Mouse (Mus musculus) intestine, embryonic 14.5 days (tissue): ENCODE data around the gene Hscb. TPM values are rescaled to one million over a fixed set of nuclear protein-coding genes. Genes with fewer than 3 reads are reported as not detected.
"Not testable (repeated sequence)": the region's sequence is repeated elsewhere in the genome, so short reads cannot be mapped to it uniquely, and the experiment has no call there.

Experiments
- ATAC-seq: fragments of 200-750 bp; cut with Nextera tagmentation; replicated peaks from 2 replicates; pipeline ENCODE4 v1.8.0; 2017; ENCODE audit warnings: low read depth, moderate number of reproducible peaks, moderate TSS enrichment, moderate library complexity; ENCODE audit not compliant: low FRiP score, low TSS enrichment
- DNase-seq: peaks from one replicate; pipeline ENCODE4 v3.0.0-alpha.2; 2018; ENCODE audit warnings: low spot score
- H3K27ac ChIP-seq: fragments of 300-500 bp; sonication (generic); 2 replicates; pipeline ENCODE4 v1.5.1; 2014; ENCODE audit warnings: low read depth, mild to moderate bottlenecking, control low read depth
- H3K27me3 ChIP-seq: fragments of 300-500 bp; sonication (generic); replicated peaks from 2 replicates; pipeline ENCODE4 v1.6.1; 2014; ENCODE audit warnings: low read length, control low read depth; ENCODE audit not compliant: control insufficient read depth, insufficient read depth
- H3K36me3 ChIP-seq: fragments of 300-500 bp; sonication (generic); 2 replicates; pipeline ENCODE4 v1.6.1; 2014; ENCODE audit warnings: low read length, control low read depth; ENCODE audit not compliant: control insufficient read depth, insufficient read depth
- H3K4me1 ChIP-seq: fragments of 300-500 bp; sonication (generic); replicated peaks from 2 replicates; pipeline ENCODE4 v1.6.1; 2014; ENCODE audit warnings: low read length, control low read depth, mixed read lengths; ENCODE audit not compliant: control insufficient read depth, insufficient read depth
- H3K4me2 ChIP-seq: fragments of 300-500 bp; sonication (generic); 2 replicates; pipeline ENCODE4 v1.6.1; 2014; ENCODE audit warnings: low read length
- H3K4me3 ChIP-seq: fragments of 300-500 bp; sonication (generic); 2 replicates; pipeline ENCODE4 v1.5.1; 2014; ENCODE audit warnings: low read depth, low read length, control low read depth, mixed read lengths
- H3K9ac ChIP-seq: fragments of 300-500 bp; sonication (generic); 2 replicates; pipeline ENCODE4 v1.6.1; 2014; ENCODE audit warnings: mild to moderate bottlenecking, low read length
- H3K9me3 ChIP-seq: fragments of 300-500 bp; sonication (generic); 2 replicates; pipeline ENCODE4 v1.6.1; 2016; ENCODE audit warnings: low read length, control low read depth; ENCODE audit not compliant: control insufficient read depth
- WGBS: fragments of 180-500 bp; shearing (Covaris S2); extraction: QIAGEN DNeasy Blood & Tissue Kit; methylation state at CpG from one replicate; pipeline ENCODE4 v1.1.7; 2014; 5-methylcytosine and 5-hydroxymethylcytosine counted together
- polyA plus RNA-seq: library from polyadenylated mRNA; unstranded; fragments of >200 nt; fragmentation: Nextera tagmentation; extraction: Ambion mirVana; gene quantifications from 2 replicates; pipeline ENCODE4 v1.2.1, GENCODE M21; 2014

Hscb gene
- polyA plus RNA-seq, 1 experiment from 2014 or later, result 29.3 TPM

DNA sequence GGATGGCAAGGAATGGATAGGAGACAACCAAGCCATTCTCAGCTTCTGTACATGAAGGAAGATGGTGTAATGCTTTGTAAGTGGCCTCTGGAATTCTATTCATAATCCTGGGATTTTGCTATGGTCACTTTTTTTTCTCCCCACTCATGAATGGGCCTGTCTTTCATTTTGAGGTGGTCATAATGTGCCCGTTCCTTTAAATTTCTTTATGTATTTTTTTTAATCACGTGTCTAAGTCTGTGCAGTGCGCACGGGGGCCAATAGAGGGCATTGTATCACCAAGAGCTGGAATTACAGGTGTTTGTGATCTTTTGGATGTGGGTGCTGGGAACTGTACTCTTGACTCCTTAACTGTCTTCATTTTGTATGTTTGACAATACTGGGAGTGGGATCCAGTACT, 888 bp upstream of the Hscb start:
- peaks cover 11% of the 10 kb centered on the region for H3K4me1 ChIP-seq
- no peaks in the 10 kb centered on the region for H3K9me3 ChIP-seq
- peaks cover 21% of the 10 kb centered on the region for H3K36me3 ChIP-seq
- peak overlapping the region; percentile 60 for H3K4me2 ChIP-seq
- H3K27ac ChIP-seq, result peak overlapping the region; percentile 83
- peak overlapping the region; percentile 62 for H3K4me3 ChIP-seq
- no peak for ATAC-seq
- H3K9ac ChIP-seq, result peak overlapping the region; percentile 56
- 9% methylated on average over 4 of the region's 4 CpGs for WGBS
- peak; percentile 67 for DNase-seq
- H3K27me3 ChIP-seq, result no peaks in the 10 kb centered on the region

DNA sequence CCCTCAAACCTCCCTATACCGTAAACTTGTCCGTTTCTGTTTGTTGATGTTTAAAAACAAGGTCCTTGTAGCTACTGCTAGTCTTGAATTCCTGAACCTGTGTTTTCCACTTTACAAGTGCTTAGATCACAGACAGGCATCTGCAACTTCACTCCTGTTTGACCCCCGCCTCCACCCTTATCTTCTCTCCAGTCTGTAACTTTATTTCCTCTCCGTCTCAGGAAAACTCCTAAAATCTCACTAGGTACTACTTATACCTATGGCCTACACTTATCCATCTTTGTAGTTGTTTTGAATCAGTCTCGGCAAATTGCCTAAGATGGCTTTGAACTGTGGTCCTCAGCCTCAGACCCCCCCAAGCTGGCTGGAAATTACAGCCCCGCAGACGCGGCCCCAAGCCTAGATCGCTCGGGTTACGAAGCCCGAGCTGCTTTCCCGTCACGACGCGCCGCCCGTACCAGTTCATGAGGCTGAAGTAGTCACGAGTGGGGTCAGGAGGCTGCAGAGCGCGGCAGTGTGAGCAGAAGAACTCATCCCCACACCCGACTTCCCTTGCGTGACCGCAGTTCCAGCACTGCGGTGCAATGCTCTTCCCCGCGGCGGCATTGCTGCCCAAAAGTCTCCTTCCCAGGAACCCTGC, 419 bp downstream of the Hscb start:
- H3K9me3 ChIP-seq, result no peaks in the 10 kb centered on the region
- H3K4me1 ChIP-seq, result peaks cover 11% of the 10 kb centered on the region
- peak overlapping the region; percentile 79 for H3K4me2 ChIP-seq
- peak overlapping the region; percentile 62 for H3K4me3 ChIP-seq
- H3K27ac ChIP-seq, result peak overlapping the region; percentile 59; the same call in 1 of the 2 replicates
- peaks cover 17% of the 10 kb centered on the region for H3K36me3 ChIP-seq
- ATAC-seq, result no peak; the same call in 1 of the 2 replicates
- WGBS, result 4% methylated on average over 28 of the region's 28 CpGs
- peak overlapping the region; percentile 73 for H3K9ac ChIP-seq
- no peak for DNase-seq
- H3K27me3 ChIP-seq, result no peaks in the 10 kb centered on the region

DNA sequence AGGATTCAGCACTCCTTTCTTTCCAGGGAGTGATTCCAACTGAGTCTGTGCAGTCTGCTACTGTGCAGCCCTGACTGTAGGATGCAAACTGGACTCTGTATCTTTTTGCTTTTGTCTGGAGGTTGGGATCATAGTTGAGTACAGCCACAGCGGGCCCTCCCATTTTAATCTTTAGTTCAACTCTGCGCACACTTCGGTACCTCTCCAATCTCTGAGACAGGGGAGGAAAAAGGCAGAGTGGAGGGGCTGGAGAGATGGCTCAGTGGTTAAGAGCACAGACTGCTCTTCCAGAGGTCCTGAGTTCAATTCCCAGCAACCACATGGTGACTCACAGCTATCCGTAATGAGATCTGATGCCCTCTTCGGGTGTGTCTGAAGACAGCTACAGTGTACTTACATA, 1.6 kb downstream of the Hscb start:
- not testable (repeated sequence) for H3K27me3 ChIP-seq, ATAC-seq, H3K9me3 ChIP-seq, H3K4me3 ChIP-seq, H3K4me2 ChIP-seq, H3K27ac ChIP-seq, DNase-seq, H3K9ac ChIP-seq
- Histone ChIP-seq H3K36me3 (peaks cover 21% of the 10 kb centered on the region), H3K4me1 (peaks cover 11% of the 10 kb centered on the region)
- WGBS, result 97% methylated on average over 5 of the region's 5 CpGs

DNA sequence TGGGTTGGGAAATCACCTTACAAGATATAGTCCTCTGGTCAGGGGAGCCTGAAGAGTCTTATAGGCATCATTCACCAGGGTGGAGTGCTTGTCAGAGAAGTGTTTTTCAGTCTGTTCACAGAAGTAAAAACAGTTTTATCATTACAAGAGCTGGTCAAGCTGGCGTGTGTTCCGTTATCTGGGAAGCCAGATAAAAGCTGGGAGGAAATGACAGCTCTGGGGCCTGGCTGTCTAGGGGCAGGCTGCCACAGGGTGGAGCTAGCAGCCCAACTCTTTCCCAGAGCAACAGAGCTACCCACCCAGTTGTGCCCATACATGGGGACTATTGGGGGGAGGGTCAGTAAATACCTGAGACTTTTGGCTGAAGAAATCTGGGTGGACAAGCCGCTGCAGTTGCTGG, 3.6 kb downstream of the Hscb start:
- no peak overlapping the region for H3K9ac ChIP-seq
- no peak overlapping the region for H3K4me3 ChIP-seq
- ATAC-seq, result no peak
- H3K4me1 ChIP-seq, result peaks cover 11% of the 10 kb centered on the region
- H3K27ac ChIP-seq, result no peak overlapping the region
- H3K36me3 ChIP-seq, result 0 out of 2 replicates have a peak, but pooled peaks cover 7% of the 10 kb centered on the region
- H3K9me3 ChIP-seq, result no peaks in the 10 kb centered on the region
- peak; percentile 61 for DNase-seq
- 14% methylated on average over 3 of the region's 3 CpGs for whole genome bisulfite sequencing
- H3K4me2 ChIP-seq, result no peak overlapping the region
- no peaks in the 10 kb centered on the region for H3K27me3 ChIP-seq

DNA sequence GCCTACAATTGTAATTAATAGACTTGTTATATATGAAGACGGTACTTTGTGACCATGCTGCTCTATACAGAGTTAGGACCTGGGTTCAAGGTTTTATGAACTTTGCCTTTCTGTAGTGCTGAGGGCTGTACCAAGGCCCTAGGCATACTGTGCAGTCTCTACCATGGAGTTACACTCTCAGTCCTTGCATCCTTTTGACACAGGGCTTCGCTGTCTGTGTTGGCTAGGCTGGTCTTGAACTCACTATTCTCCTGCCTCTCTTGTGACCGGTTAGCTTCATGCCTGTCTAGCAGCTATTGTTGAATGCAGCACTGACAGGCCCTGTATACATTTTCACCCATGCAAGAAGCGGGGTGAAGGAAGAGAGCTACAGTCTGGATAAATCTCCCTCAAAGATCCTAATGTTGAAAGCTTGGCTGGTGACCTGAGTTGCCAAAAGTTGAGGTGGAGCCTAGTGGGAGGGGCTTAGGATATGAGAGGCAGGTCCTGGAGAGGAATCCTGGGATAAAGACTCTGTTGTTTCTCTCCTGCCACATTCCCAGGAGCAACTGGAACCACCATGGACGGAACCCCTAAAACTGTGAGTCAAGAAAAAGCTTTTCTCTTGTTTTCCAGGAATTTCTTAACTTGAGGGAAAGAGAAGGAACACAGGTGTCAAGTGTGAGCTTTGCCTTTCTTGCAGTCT, 8.4 kb downstream of the Hscb start:
- ATAC-seq (no peak), DNase-seq (no peak)
- H3K9me3 ChIP-seq, result no peaks in the 10 kb centered on the region
- 88% methylated on average over 5 of the region's 5 CpGs for WGBS
- no peak overlapping the region for H3K4me3 ChIP-seq
- H3K4me1 ChIP-seq, result peaks cover 7% of the 10 kb centered on the region
- no peaks in the 10 kb centered on the region for H3K27me3 ChIP-seq
- no peak overlapping the region for H3K27ac ChIP-seq
- no peak overlapping the region for H3K9ac ChIP-seq
- peaks cover 11% of the 10 kb centered on the region; the same call in 1 of the 2 replicates for H3K36me3 ChIP-seq
- H3K4me2 ChIP-seq, result no peak overlapping the region

DNA sequence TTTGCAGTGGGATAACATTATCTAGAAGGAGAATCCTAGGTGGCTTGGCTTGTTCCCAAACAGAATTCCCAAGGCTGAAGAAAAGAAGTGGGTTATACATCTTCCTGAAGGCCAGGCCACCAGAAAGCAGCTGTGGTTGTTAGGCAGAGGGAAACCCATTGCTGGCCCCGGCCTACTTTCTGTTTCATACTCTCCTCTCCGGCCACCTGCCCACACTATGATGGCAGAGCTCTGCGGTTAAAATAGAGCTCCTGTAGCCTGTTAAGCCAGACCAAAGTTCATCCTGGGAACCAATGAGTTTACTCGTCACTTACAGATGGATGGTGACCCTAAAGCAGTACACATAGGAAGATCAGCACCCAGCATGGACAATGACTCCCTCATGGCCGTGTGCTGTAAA, 12.0 kb downstream of the Hscb start:
- DNase-seq, result no peak
- H3K4me1 ChIP-seq, result peaks cover 7% of the 10 kb centered on the region
- H3K27me3 ChIP-seq, result no peaks in the 10 kb centered on the region
- H3K36me3 ChIP-seq, result peaks cover 3% of the 10 kb centered on the region; the same call in 1 of the 2 replicates
- H3K9me3 ChIP-seq, result no peaks in the 10 kb centered on the region
- no peak overlapping the region for H3K9ac ChIP-seq
- H3K4me3 ChIP-seq, result no peak overlapping the region
- ATAC-seq, result no peak
- 0 out of 2 replicates have a peak overlapping the region, but pooled peaks have one; percentile 38 for H3K27ac ChIP-seq
- 0 out of 2 replicates have a peak overlapping the region, but pooled peaks have one; percentile 5 for H3K4me2 ChIP-seq
- WGBS, result 70% methylated on average over 5 of the region's 5 CpGs

DNA sequence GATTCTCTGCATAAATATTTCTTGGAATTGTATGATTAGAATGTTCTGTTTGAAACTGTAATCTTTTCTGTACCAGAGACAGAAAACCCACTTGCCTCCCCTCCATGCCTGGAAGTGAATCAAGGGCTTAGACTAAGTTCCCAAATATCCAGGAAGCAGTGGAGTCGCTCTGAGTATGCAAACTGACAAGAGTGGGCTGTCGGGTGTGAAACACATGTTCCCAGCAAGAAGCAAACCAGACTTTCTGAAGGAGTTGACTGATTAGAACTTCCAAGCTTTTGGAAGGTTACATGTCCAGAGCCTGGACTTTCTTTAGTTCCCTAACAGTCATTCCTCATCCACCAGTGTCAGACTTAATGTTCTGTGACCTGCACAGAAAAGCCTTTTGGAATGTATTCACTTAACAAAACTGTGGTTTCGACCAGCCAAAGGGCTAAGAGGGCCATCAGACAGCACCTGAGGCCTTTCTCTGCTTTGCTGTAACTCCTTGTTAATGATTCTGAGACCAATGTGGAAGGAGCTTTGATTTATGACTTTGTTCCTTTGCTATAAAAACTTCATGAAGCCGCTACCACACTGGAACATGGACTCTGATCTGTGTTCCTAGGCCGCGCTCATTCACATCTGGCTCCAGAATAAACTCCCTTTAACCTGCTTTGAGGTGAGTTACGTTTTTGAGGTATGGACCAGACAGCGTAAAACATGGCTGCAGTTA, 12.6 kb downstream of the Hscb start:
- Histone ChIP-seq H3K9me3 (no peaks in the 10 kb centered on the region), H3K4me3 (no peak overlapping the region), H3K4me2 (no peak overlapping the region), H3K36me3 (peaks cover 3% of the 10 kb centered on the region; the same call in 1 of the 2 replicates), H3K27ac (peak overlapping the region; percentile 60; the same call in 1 of the 2 replicates), H3K4me1 (peaks cover 7% of the 10 kb centered on the region), H3K9ac (no peak overlapping the region), H3K27me3 (no peaks in the 10 kb centered on the region)
- DNase-seq (peak; percentile 58), ATAC-seq (peak; percentile 80)
- 50% methylated on average over 8 of the region's 8 CpGs for WGBS

DNA sequence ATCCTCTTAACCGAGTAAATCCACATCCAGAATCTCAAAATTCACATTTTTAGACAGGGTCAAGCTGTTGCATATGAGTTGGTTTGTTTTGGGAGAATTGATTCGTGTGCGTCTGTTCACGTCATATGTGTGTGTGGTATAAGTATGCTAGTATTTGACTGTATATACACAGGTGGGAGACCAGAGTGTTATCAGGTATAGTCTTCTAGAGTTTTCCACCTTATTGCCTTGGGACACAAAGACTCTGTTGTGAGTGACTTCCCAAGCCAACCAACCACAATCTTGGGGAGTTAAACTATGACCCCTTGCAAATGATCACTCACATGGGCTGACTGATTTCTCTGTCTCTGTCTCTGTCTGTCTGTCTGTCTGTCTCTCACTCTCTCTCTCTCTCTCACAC, 15.2 kb downstream of the Hscb start:
- H3K36me3 ChIP-seq, result no peaks in the 10 kb centered on the region
- no peak overlapping the region for H3K4me2 ChIP-seq
- peaks cover 7% of the 10 kb centered on the region for H3K4me1 ChIP-seq
- DNase-seq, result no peak
- ATAC-seq, result no peak
- H3K9me3 ChIP-seq, result no peaks in the 10 kb centered on the region
- no peak overlapping the region for H3K4me3 ChIP-seq
- WGBS, result 85% methylated on average over 4 of the region's 4 CpGs
- H3K9ac ChIP-seq, result no peak overlapping the region
- no peaks in the 10 kb centered on the region for H3K27me3 ChIP-seq
- no peak overlapping the region for H3K27ac ChIP-seq
